Mouse (Mus musculus) 3T3-L1 (cell line): ENCODE measurements around the gene Bsn.

ENCODE experiments used
- DNase-seq: peaks from one replicate; pipeline ENCODE4 v3.0.0-alpha.2; 2015; ENCODE audit warnings: low read depth, low spot score

The Bsn gene

GRCm38 (mm10) chr9:108093586-108093985 lies 96.6 kb downstream of the Bsn start:
- peak; percentile 24 for DNase-seq

DNA sequence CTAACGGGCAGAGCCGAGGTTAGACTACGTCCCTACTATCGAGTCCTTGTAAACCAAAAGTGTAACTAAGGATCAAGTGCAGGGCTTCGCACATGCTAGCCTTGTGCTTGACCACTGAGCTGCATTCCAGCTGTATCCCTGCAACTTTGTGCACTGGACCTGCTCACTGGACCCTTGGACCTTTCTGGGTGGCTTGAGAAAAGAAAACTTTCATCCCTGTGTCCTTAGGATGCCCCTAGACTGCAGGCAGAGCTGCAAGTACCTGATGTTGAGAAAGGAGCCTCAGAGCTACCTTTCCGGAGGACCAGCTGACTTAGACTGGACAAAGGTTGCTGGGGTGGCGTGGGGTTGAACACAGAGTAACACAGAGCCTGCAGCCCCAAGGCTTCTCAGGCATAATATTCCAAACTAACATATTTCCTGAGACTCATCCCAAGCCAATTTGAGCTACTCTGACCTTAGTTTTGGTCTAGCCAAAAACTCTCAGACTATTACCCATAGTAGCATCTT lies 99.5 kb downstream of the Bsn start:
- no peak for DNase-seq

- no peak for DNase-seq
These were observed 104.9 kb downstream of the Bsn start for GRCm38 (mm10) chr9:108085261-108085660.

DNA sequence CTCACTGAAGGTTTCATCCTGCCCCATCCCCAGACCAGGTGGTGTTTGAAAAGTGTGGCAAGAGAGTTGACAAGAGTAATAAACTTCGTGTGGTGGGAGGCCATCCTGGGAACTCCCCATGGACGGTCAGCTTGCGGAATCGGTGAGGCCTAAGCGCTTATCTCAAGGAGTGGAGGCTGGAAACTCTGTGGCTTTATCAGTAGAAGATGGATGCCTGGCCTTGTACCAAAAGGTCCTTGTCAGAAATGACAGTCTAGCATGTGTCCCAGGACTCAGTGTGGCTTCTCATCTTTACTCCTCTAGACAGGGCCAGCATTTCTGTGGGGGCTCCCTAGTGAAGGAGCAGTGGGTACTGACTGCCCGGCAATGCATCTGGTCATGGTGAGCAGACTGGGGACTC lies 106.6 kb downstream of the Bsn start:
- no peak for DNase-seq

DNA sequence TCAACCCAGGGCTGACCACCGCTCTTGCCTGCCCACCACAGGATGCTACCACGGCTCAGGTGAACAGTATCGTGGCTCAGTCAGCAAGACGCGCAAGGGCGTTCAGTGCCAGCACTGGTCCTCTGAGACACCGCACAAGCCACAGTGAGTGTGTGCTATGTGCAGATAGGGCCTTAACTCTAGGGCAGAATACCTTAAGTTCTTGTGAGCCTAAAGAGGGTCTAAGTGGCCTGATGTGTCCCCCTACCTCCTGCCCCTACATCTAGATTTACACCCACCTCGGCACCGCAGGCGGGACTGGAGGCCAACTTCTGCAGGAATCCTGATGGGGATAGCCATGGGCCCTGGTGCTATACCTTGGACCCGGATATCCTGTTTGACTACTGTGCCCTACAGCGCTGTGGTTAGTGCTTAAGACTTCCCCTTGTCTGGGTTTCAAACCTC lies 107.2 kb downstream of the Bsn start, which contains the start of gene Rnf123:
Gene Rnf123 (minus strand): TSS at position 359 of the 444 bp plus-strand sequence.
- no peak for DNase-seq

DNA sequence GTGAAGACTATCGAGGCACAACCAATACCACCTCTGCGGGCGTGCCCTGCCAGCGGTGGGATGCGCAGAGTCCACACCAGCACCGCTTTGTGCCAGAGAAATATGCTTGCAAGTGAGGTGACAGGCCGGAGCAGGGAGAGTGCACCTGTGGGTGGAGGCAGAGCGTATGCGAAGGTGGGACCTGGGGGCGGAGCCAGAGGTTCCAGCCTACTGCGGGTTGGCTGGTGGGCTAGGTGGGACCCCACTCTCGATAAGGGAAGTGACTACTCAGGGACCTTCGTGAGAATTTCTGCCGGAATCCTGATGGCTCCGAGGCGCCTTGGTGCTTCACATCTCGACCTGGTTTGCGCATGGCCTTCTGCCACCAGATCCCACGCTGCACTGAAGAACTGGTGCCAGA lies 107.6 kb downstream of the Bsn start:
- DNase-seq = no peak

- DNase-seq = no peak
These were observed 110.0 kb downstream of the Bsn start, which contains the start of gene Mst1 for GRCm38 (mm10) chr9:108080168-108080567. Gene Mst1 (plus strand): TSS chr9:108080436.

DNA sequence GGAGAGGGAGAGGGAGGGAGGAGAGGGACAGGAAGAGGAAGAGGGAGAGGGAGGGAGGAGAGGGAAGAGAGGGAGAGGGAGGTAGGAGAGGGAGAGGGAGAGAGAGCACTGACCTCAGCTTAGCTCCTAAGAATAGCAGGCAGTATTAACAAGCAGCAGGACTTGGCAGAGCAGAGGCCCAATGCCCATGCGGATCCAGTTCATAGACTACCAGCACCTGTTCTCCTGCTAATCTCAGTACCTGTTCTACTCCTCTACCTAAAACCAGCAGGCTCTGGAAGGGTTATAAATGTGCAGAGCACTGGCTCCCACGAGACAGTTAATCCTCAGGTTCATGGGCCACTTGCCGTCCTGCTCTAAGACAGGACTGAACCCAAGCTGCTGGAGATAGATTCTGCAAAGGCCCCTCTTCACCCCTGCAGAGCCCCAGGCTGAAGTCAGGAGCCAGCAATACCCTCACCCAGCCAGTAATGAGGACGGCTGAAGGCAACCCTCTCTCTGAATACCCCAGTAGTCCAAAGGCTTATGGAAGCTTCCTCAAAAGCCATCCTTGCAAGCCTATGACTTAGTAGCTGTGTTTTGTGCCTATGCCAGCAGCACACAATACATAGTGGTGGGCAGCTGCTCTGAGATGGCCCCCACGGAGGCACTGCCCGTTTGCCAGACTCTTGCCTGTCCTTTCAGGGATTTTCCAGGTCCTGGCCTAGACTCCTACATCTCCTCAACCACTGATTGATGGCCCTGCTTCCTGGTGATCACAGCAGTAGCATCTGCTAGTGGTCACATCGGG lies 116.8 kb downstream of the Bsn start:
- no peak for DNase-seq

DNA sequence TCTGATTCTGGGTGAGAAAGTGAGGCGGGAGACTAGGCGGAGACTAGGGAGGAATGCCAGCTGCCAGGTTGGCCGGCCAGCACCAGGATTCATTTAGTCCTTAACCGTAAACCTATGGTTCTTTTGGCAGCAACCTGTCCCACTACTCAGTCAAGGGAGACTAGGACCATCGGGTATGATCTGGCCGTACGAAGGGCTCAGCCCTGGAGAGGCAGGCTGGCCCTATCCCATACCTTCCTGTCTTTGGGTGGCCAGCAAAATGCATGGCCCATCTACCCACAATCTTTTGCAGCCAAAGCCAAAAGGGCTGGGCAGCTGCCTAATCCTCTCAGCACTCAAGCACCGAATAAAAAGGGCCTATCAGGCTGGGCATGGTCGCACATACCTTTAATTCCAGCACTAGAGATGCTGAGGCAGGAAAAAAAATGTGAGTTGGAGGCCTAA lies 117.7 kb downstream of the Bsn start:
- DNase-seq = no peak

DNA sequence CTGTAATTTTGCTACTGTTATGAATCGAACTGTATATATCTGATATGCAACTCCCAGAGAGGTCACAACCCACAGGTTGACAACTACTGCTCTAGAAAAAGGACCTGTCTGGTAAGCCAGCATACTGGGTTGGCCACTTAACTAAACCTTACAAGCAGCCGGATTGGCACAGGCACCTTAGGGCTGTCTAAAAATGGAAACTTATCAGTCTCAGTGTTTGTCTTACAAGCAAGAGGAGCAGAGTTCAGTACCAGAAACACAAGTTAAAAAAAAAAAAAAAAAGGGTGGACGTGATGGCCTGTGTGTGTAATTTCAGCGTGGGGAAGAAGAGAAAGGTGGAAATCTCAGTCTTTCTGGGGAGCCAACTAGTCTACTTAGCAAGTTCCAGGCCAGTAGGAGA lies 118.4 kb downstream of the Bsn start:
- no peak for DNase-seq

DNA sequence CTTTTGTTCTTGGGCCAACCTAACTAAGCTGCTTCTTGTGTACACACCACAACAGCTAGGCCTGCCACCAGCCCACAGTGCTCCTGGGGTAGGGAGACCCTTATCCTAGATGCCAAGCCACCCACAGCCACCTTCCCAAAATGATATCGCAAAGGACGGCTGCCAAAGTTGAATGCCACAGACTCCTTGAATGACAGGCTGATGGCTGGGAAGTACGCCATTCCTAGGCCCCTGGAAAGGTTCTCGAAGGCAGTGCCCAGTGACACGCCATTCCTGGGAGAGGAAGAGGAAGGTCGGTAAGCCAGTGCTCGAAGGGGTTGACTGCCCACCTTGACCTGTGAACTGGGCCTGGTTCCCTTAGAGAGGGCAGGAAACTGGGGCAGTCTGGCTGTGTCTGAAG lies 120.7 kb downstream of the Bsn start:
- DNase-seq = no peak

- no peak for DNase-seq
These were observed 121.2 kb downstream of the Bsn start for GRCm38 (mm10) chr9:108069007-108069406.

GRCm38 (mm10) chr9:108067900-108068299 lies 122.3 kb downstream of the Bsn start:
- DNase-seq = peak; percentile 93

GRCm38 (mm10) chr9:108067199-108067598 lies 123.0 kb downstream of the Bsn start:
- no peak for DNase-seq

- peak; percentile 77 for DNase-seq
These were observed 124.6 kb downstream of the Bsn start for GRCm38 (mm10) chr9:108065491-108066011.

GRCm38 (mm10) chr9:108063361-108063760 lies 126.8 kb downstream of the Bsn start:
- no peak for DNase-seq

DNA sequence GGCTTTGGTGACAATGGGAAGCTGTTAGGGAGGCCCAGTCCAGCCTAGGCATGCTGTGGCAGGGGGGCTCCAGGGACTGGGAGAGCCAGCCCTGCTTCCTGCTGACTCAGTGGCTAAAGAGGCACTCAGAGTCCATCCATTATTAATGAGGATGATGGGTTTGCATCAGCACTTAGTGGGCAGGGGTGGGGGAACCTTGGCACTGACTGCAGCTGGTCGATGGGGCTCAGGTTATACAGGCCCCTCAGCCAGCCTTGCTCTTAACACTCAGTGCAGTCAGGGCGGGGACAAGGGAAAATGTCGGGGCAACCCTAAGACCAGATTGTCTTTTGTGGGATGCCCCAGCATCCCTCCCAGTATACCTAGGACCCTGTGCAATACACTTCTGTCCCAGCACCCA lies 128.0 kb downstream of the Bsn start:
- DNase-seq = no peak

DNA sequence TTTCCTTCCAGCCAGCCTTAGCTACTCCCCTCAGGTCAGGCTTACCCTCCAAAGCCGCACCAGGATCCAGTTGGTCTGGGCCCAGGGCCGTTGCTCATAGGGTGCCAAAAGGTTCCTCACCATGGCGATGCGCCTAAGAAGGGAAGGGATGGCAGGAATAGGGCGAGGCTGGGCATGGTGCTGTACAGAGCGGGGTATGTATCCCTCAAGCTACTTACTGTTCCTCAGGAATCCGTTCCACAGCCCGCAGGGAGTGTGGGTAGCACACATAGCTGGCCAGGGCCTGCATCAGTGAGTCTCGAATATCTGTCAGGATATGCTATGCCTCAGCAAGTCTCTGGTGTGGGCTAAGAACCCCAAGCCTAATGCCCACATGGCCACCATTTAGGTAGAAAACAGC lies 131.9 kb downstream of the Bsn start:
- no peak for DNase-seq

GRCm38 (mm10) chr9:108057262-108057562 lies 133.0 kb downstream of the Bsn start:
- DNase-seq = no peak

DNA sequence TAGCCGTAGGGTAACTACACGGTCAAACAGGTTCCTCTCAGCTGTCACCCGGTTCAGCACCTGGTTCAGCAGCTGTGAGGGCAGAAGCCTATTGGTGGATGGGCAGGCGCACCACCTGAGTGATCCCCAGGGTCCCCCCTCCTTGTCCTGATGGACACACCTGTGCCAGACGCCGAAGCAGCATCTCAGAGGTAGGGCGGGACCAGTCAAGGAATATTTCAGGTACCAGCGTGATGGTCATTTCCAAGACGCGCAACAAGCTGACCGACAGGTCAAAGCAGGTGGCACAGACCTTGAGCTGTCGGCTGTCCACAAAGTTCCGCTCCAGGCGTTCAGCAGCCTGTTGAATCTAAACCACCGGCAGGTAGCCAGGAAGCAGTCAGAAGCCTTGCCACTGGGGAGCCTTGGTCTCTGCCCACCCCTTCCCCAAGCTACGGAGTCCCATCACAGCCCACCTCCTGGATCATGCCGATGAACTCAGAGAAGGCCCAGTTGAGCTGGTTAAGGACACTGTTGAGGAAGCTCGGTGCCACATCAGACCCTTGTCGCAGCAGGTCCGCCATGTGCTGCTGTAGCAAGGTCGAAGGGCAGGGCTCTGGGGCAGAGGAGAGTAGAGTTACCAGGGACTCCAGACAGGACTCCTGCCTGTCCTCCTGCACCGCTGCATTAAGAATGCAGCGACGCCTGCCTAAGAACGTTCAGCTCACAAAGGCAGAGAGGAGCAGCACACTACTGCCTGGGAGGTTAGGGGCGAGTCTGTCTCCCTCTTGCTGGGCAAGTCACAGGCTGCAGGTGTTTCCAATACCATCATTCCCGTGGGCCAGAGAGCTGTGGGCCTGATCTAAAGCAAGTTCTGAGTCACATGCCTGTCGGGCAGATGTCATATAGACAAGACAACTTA lies 133.6 kb downstream of the Bsn start:
- DNase-seq = no peak

- DNase-seq = no peak
These were observed 134.4 kb downstream of the Bsn start for GRCm38 (mm10) chr9:108055661-108056237.

DNA sequence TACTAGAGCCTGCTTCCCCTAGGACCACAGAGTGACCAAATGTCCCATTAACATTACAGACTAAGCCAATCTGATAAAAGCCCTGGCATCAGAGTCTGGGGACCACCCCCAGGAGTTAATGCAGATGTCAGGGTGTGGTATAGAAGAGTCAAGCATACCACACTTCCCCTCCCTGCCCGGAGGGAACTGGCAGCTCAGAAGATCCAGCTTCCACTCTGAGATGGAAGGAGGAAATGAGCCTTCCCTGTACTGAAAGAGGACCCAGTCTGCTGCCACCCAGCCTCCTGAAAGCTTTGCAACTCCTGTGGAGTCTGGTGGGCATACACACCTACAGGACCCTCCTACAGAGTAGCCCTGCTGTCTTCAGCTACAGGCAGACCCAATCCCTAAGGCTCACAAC lies 135.1 kb downstream of the Bsn start:
- no peak for DNase-seq
